Mouse (Mus musculus) forebrain, embryonic 11.5 days (tissue): ENCODE results near the gene Traf3ip2. TPM values are rescaled to one million over a fixed set of nuclear protein-coding genes. Genes with fewer than 3 reads are reported as not detected.

Source experiments
- ATAC-seq: fragments of 200-750 bp; cut with Nextera tagmentation; replicated peaks from 2 replicates; pipeline ENCODE4 v1.8.0; 2017; ENCODE audit warnings: moderate TSS enrichment; ENCODE audit not compliant: low FRiP score
- DNase-seq: peaks from one replicate; pipeline ENCODE4 v3.0.0-alpha.2; 2017; ENCODE audit warnings: low spot score
- H3K27ac ChIP-seq: fragments of 300-500 bp; sonication (generic); 2 replicates; pipeline ENCODE4 v1.5.1; 2014; ENCODE audit warnings: low read depth, low read length
- H3K27me3 ChIP-seq: fragments of 300-500 bp; sonication (generic); 2 replicates; pipeline ENCODE4 v1.6.1; 2014; ENCODE audit warnings: mild to moderate bottlenecking, low read length, mixed read lengths; ENCODE audit not compliant: control insufficient read depth, insufficient read depth
- H3K36me3 ChIP-seq: fragments of 300-500 bp; sonication (generic); 2 replicates; pipeline ENCODE4 v1.6.1; 2014; ENCODE audit warnings: mild to moderate bottlenecking, low read length, moderate library complexity, mixed read lengths; ENCODE audit not compliant: control insufficient read depth, insufficient read depth
- H3K4me1 ChIP-seq: fragments of 300-500 bp; sonication (generic); replicated peaks from 2 replicates; pipeline ENCODE4 v1.6.1; 2014; ENCODE audit warnings: low read length, mixed read lengths; ENCODE audit not compliant: control insufficient read depth, insufficient read depth
- H3K4me2 ChIP-seq: fragments of 300-500 bp; sonication (generic); 2 replicates; pipeline ENCODE4 v1.6.1; 2014; ENCODE audit warnings: low read depth, mild to moderate bottlenecking, low read length, moderate library complexity, mixed read lengths; ENCODE audit not compliant: severe bottlenecking
- H3K4me3 ChIP-seq: fragments of 300-500 bp; sonication (generic); 2 replicates; pipeline ENCODE4 v1.5.1; 2014; ENCODE audit warnings: low read depth, low read length
- H3K9ac ChIP-seq: fragments of 300-500 bp; sonication (generic); 2 replicates; pipeline ENCODE4 v1.6.1; 2014; ENCODE audit warnings: low read length
- H3K9me3 ChIP-seq: fragments of 300-500 bp; sonication (generic); 2 replicates; pipeline ENCODE4 v1.6.1; 2016; ENCODE audit warnings: low read length, mixed read lengths; ENCODE audit not compliant: control insufficient read depth
- WGBS: fragments of 180-500 bp; shearing (Covaris S2); extraction: QIAGEN DNeasy Blood & Tissue Kit; methylation state at CpG from one replicate; pipeline ENCODE4 v1.1.7; 2014; 5-methylcytosine and 5-hydroxymethylcytosine counted together
- polyA plus RNA-seq: library from polyadenylated mRNA; unstranded; fragments of >200 nt; fragmentation: Nextera tagmentation; extraction: Ambion mirVana; gene quantifications from 2 replicates; pipeline ENCODE4 v1.2.1, GENCODE M21; 2014

The Traf3ip2 gene
- polyA plus RNA-seq, 1 experiment from 2014 or later: 5.4 TPM

DNA sequence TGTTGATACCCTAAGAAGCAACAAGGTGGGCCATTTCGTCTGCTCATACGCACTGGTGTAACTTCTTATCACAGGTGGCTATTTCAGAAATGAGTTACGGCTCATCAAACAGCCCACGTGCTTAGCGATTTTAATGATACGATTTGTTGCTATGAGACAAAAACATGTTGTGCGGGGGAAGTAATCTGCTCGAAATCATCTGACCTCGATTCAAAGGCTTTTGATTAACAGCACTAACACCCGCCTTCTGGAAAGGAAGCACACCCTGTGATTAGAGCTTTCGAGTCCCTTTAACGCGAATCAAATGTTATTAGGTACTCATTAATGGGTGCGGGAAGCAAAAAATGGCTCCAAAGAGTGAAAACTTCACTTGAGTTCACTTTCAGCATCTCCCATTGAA lies 18.9 kb downstream of the Traf3ip2 start:
- Histone ChIP-seq H3K9me3 (no peaks in the 10 kb centered on the region), H3K4me2 (no peak overlapping the region), H3K4me3 (no peak overlapping the region), H3K27me3 (no peaks in the 10 kb centered on the region), H3K4me1 (peaks cover 4% of the 10 kb centered on the region), H3K9ac (no peak overlapping the region), H3K27ac (no peak overlapping the region), H3K36me3 (no peaks in the 10 kb centered on the region)
- ATAC-seq: no peak
- no peak for DNase-seq
- WGBS: 64% methylated on average over 14 of the region's 14 CpGs

DNA sequence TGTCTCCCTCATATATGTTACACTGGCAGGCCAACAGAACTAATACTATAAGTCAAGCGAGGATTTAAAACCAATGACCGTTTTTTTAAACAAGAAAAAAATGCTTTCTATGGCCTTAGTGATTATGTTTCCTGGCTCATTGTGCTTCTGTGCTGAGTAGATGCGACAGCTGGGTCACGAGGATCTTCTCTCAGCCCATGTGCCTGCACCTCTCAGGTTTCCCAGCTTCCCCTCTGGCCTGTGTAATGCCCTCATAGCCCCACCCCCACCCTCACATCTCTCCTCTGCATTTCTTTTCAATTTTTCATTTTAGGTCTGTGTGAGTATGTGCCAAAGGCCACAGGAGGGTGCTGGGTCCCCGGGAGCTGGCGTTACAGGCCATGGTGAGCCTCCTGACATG lies 20.6 kb downstream of the Traf3ip2 start:
- ATAC-seq (no peak), DNase-seq (no peak)
- no peaks in the 10 kb centered on the region for H3K27me3 ChIP-seq
- no peak overlapping the region for H3K9ac ChIP-seq
- peaks cover 4% of the 10 kb centered on the region for H3K4me1 ChIP-seq
- H3K9me3 ChIP-seq: no peaks in the 10 kb centered on the region
- H3K36me3 ChIP-seq: no peaks in the 10 kb centered on the region
- H3K4me3 ChIP-seq: no peak overlapping the region
- WGBS: 83% methylated on average over 6 of the region's 6 CpGs
- no peak overlapping the region for H3K4me2 ChIP-seq
- H3K27ac ChIP-seq: no peak overlapping the region

DNA sequence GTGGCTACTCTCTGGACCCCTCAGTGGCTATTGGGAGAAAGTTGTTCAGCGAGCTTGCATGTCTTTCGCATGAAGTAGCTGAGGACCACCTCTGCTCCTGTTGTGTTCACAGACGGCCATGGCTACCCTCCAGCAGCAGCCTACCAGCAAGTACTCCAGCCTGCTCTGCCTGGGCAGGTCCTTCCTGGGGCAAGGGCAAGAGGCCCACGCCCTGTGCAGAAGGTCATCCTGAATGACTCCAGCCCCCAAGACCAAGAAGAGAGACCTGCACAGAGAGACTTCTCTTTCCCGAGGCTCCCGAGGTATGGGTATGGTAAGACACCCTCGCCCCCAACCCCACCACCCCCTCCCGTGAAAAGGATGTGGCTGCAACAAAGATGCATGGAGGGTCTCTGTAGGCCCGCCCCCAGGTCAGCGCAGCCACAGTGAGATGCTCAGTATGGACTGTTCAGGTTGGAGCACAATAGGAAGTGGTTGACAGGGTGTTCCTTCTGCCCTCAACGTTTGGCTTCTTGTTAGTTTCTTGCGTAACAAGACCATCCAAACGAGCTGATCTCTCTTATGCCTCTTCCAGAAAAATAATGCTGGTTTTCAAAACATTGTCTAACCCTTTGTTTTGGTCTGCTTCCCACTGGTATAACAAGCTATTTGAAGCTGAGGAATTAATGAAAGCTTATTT lies 21.8 kb downstream of the Traf3ip2 start:
- H3K4me2 ChIP-seq: no peak overlapping the region
- no peak overlapping the region for H3K4me3 ChIP-seq
- H3K4me1 ChIP-seq: no peaks in the 10 kb centered on the region; the same call in 1 of the 2 replicates
- 91% methylated on average over 13 of the region's 13 CpGs for WGBS
- no peaks in the 10 kb centered on the region for H3K36me3 ChIP-seq
- DNase-seq (no peak), ATAC-seq (no peak)
- no peaks in the 10 kb centered on the region for H3K9me3 ChIP-seq
- H3K27me3 ChIP-seq: no peaks in the 10 kb centered on the region
- H3K27ac ChIP-seq: no peak overlapping the region
- H3K9ac ChIP-seq: no peak overlapping the region

DNA sequence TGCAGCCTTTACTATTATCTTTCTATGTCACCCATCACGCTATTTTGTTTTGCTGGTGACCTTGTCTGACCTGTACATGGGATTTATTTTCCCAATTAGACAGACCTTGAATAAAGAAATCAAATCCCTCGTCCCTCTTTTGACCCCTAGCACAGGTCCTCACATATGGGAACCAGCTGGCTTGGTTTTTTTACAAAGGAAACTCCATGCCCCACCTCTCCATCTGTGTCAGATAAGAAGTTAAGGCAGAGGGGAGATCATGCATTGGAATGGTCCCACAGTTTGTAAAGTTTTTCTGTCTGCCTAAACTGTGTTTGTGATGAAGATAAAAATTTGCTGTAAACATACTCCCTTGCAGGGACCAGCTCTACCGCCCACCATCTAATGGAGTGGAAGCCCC lies 26.1 kb downstream of the Traf3ip2 start:
- Histone ChIP-seq H3K27me3 (no peaks in the 10 kb centered on the region), H3K9me3 (no peaks in the 10 kb centered on the region), H3K4me2 (no peak overlapping the region), H3K9ac (no peak overlapping the region), H3K4me3 (no peak overlapping the region), H3K4me1 (peaks cover 6% of the 10 kb centered on the region), H3K36me3 (no peaks in the 10 kb centered on the region), H3K27ac (no peak overlapping the region)
- ATAC-seq (no peak), DNase-seq (no peak)
- 42% methylated on average over 3 of the region's 3 CpGs for WGBS

DNA sequence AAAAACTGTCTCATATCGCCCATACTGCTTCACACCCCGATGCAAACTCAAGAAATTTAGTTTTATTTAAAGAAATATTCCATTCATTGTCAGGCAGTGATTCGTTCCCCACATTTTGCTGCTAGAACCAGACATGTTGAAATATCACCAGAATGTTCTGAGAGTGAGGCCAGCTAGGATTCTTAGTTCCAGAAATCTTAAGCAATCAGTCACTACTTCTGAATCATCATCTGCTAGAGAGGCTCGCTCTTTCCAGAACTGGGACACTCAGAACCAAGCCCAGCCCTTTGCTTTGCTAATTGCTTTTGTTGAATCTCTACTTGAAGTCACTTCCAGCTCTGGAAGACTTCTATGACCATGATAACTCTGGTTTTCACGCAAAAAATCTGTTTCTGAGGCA lies 27.0 kb downstream of the Traf3ip2 start:
- peaks cover 6% of the 10 kb centered on the region for H3K4me1 ChIP-seq

DNA sequence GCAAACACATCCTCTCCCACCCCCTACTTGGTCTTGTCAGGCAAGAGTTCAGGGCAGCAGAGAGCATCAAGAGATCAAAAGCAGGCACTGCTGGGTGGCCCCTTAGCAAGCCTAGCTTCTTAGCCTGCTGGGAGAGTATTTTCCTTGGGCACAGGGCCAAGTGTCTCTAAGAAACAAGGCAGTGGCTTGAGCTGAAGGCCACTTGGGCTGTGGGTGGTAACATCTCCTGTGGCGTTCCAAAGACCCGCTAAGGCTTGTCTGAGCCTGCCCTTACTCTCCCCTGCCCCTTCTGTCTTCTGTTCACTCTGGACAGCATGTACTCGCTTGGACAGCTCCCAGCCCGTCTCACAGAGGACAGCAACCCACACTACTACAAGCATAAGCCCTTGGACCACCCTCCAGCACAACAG lies 28.1 kb downstream of the Traf3ip2 start:
- Histone ChIP-seq H3K9ac (no peak overlapping the region), H3K9me3 (no peaks in the 10 kb centered on the region), H3K4me3 (no peak overlapping the region), H3K27me3 (no peaks in the 10 kb centered on the region), H3K27ac (no peak overlapping the region), H3K4me1 (peaks cover 6% of the 10 kb centered on the region), H3K4me2 (no peak overlapping the region), H3K36me3 (no peaks in the 10 kb centered on the region)
- no peak for DNase-seq
- peak; percentile 63; the same call in 1 of the 2 replicates for ATAC-seq
- 30% methylated on average over 4 of the region's 4 CpGs for WGBS

More for the DNA sequence above, 27.0 kb downstream of the Traf3ip2 start:
- ATAC-seq (no peak), DNase-seq (no peak)
- Histone ChIP-seq H3K27ac (no peak overlapping the region), H3K36me3 (no peaks in the 10 kb centered on the region), H3K27me3 (no peaks in the 10 kb centered on the region), H3K4me2 (no peak overlapping the region), H3K9me3 (no peaks in the 10 kb centered on the region), H3K4me3 (no peak overlapping the region), H3K9ac (no peak overlapping the region)
- WGBS: 88% methylated on average over 5 of the region's 5 CpGs

DNA sequence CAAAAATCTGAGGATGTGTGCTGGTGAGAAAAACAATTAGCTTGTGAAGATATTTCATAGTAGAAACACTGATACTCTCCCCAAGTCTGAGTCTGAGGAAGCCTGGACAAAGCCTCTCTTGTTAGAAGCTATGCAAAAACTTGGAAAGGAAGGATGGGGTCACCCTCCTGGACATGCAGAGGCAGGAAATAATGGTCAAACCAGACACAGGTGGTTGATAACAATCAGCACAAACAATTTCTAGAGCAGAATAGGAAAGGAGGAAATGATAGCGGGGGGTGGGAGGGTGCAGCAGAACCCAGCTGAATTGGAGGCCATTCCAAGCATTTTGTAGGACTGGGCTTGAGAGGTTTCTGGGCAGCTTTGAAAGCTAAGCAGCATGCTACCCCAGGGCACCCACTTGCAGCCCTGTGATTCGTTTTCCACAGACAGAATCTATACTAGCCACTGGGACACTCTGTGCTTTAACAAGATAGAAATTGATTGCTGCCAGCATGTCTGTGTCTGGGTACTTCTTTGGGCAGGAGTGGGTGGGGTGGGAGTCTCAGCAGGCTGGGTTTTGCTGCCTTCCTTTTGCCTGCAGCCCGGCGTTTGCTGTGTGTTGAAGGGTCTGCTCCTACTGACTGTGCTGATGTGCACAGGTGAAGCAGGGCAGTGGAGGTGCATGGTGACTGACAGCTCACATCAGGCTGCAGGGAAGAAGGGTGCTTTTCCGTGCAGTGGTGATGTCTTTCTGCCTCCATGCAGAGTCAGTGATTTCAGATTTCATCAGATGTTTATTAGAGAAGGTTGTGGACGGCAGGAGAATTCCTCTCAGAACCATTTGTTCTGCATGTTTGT lies 33.3 kb downstream of the Traf3ip2 start:
- Histone ChIP-seq H3K4me1 (peaks cover 1% of the 10 kb centered on the region), H3K27ac (peak overlapping the region; percentile 12; the same call in 1 of the 2 replicates), H3K9ac (no peak overlapping the region), H3K4me2 (no peak overlapping the region), H3K9me3 (no peaks in the 10 kb centered on the region), H3K36me3 (no peaks in the 10 kb centered on the region), H3K27me3 (no peaks in the 10 kb centered on the region), H3K4me3 (no peak overlapping the region)
- no peak for DNase-seq
- 59% methylated on average over 6 of the region's 6 CpGs for WGBS
- ATAC-seq: no peak

DNA sequence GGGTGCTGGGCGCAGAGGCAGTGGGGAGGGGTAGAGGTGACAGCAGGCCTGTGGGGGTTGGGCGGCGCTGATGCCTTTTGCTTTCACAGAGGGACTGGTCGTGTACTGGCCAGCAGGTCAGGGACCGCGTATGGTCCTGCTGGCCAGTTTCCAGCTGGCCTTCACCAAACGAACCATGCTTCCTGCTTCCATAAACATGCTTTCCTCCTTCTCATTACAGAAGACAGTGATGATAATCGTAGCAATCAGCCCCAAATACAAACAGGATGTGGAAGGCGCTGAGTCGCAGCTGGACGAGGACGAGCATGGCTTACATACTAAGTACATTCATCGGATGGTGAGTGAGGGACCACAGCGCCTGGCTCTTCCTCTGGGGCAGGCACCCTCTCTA lies 33.9 kb downstream of the Traf3ip2 start:
- DNase-seq: no peak
- no peak overlapping the region for H3K4me2 ChIP-seq
- 58% methylated on average over 14 of the region's 14 CpGs for WGBS
- H3K4me1 ChIP-seq: no peaks in the 10 kb centered on the region; the same call in none of the 2 replicates
- no peak overlapping the region for H3K9ac ChIP-seq
- H3K9me3 ChIP-seq: no peaks in the 10 kb centered on the region
- no peaks in the 10 kb centered on the region; the same call in 1 of the 2 replicates for H3K36me3 ChIP-seq
- no peaks in the 10 kb centered on the region for H3K27me3 ChIP-seq
- no peak overlapping the region for H3K4me3 ChIP-seq
- no peak overlapping the region for H3K27ac ChIP-seq
- ATAC-seq: no peak
